Mouse (Mus musculus): ENCODE measurements around the gene Gsdme.

GRCm38 (mm10) chr6:50262310-50262709, 1.4 kb downstream of the Gsdme start:
- TF ChIP-seq CTCF (IDR thresholded peaks at IDR 0.05; ENCODE audit: low read depth, low read length) (no peak), TAL1 (conservative IDR thresholded peaks at IDR 0.05; ENCODE audit: low read depth, low read length) (no peak), GATA1 (IDR thresholded peaks at IDR 0.05; ENCODE audit: borderline replicate concordance, low read length) (no peak)
